Mouse (Mus musculus) testis, adult 2 months (tissue): Measurements from ENCODE around the gene Mogs. TPM values are rescaled to one million over a fixed set of nuclear protein-coding genes. Genes with fewer than 3 reads are reported as not detected.
A peak's percentile ranks its signal among the peaks of the same experiment; 100 is the strongest.

Experiments
- H3K27ac ChIP-seq: fragments of 200-500 bp; 2 replicates; pipeline ENCODE4 v1.5.1; 2012; ENCODE audit warnings: low read depth, low read length; ENCODE audit not compliant: control insufficient read depth, insufficient read depth
- H3K27me3 ChIP-seq: fragments of 200-500 bp; 2 replicates; pipeline ENCODE4 v1.6.1; 2012; ENCODE audit warnings: mild to moderate bottlenecking, low read length, moderate library complexity; ENCODE audit not compliant: control insufficient read depth, insufficient read depth
- H3K36me3 ChIP-seq: fragments of 200-500 bp; 2 replicates; pipeline ENCODE4 v1.6.1; 2012; ENCODE audit warnings: mild to moderate bottlenecking, low read length; ENCODE audit not compliant: control insufficient read depth, insufficient read depth
- H3K4me1 ChIP-seq: fragments of 200-500 bp; 2 replicates; pipeline ENCODE4 v1.6.1; 2012; ENCODE audit warnings: low read length; ENCODE audit not compliant: control insufficient read depth, insufficient read depth
- H3K4me3 ChIP-seq: fragments of 200-500 bp; 2 replicates; pipeline ENCODE4 v1.5.1; 2012; ENCODE audit warnings: low read depth, mild to moderate bottlenecking, low read length, moderate library complexity, mixed read lengths; ENCODE audit not compliant: control insufficient read depth
- CTCF ChIP-seq: fragments of 200-500 bp; IDR thresholded peaks from 2 replicates; pipeline ENCODE4 v1.5.1; 2012; ENCODE audit warnings: low read depth, mild to moderate bottlenecking, inconsistent platforms, low read length, moderate library complexity; ENCODE audit not compliant: control insufficient read depth, insufficient read depth, insufficient replicate concordance
- POLR2A ChIP-seq: fragments of 200-500 bp; IDR thresholded peaks from 2 replicates; pipeline ENCODE4 v1.6.1; 2012; ENCODE audit warnings: low read depth, mild to moderate bottlenecking, inconsistent platforms, low read length, moderate library complexity; ENCODE audit not compliant: control insufficient read depth
- polyA plus RNA-seq: library from polyadenylated mRNA; depleted of rRNA; stranded (reverse); fragments of >200 nt; gene quantifications from 2 replicates; pipeline ENCODE4 v1.2.3, GENCODE M21; 2012

The Mogs gene
- polyA plus RNA-seq, 1 experiment = 20.7 TPM

- Histone ChIP-seq H3K4me3 (peak overlapping the region; percentile 41), H3K27ac (no peak overlapping the region), H3K36me3 (no peaks in the 10 kb centered on the region), H3K27me3 (no peaks in the 10 kb centered on the region), H3K4me1 (peaks cover 24% of the 10 kb centered on the region)
- TF ChIP-seq CTCF (no peak), POLR2A (no peak)
These were observed 26.3 kb downstream of the Mogs start for GRCm38 (mm10) chr6:83141636-83142035.

GRCm38 (mm10) chr6:83142211-83142731 is 27.0 kb downstream of the Mogs start:
- TF ChIP-seq CTCF (no peak), POLR2A (no peak)
- no peaks in the 10 kb centered on the region for H3K27me3 ChIP-seq
- H3K4me1 ChIP-seq = peaks cover 18% of the 10 kb centered on the region
- no peak overlapping the region for H3K27ac ChIP-seq
- peak overlapping the region; percentile 41 for H3K4me3 ChIP-seq
- H3K36me3 ChIP-seq = no peaks in the 10 kb centered on the region

GRCm38 (mm10) chr6:83142886-83143285 is 27.6 kb downstream of the Mogs start:
- no peaks in the 10 kb centered on the region for H3K36me3 ChIP-seq
- H3K4me1 ChIP-seq = peaks cover 12% of the 10 kb centered on the region
- TF ChIP-seq CTCF (no peak), POLR2A (no peak)
- H3K27me3 ChIP-seq = no peaks in the 10 kb centered on the region
- H3K4me3 ChIP-seq = peak overlapping the region; percentile 28
- no peak overlapping the region for H3K27ac ChIP-seq

GRCm38 (mm10) chr6:83145209-83145608 is 29.9 kb downstream of the Mogs start:
- Histone ChIP-seq H3K4me1 (peaks cover 7% of the 10 kb centered on the region), H3K27me3 (no peaks in the 10 kb centered on the region), H3K4me3 (no peak overlapping the region), H3K27ac (no peak overlapping the region), H3K36me3 (no peaks in the 10 kb centered on the region)
- TF ChIP-seq CTCF (no peak), POLR2A (no peak)

- Histone ChIP-seq H3K27me3 (no peaks in the 10 kb centered on the region), H3K36me3 (no peaks in the 10 kb centered on the region), H3K27ac (no peak overlapping the region), H3K4me1 (peaks cover 7% of the 10 kb centered on the region), H3K4me3 (no peak overlapping the region)
- TF ChIP-seq CTCF (no peak), POLR2A (no peak)
These were observed 30.5 kb downstream of the Mogs start for GRCm38 (mm10) chr6:83145805-83146204.

- Histone ChIP-seq H3K36me3 (no peaks in the 10 kb centered on the region), H3K4me3 (no peak overlapping the region), H3K4me1 (peaks cover 2% of the 10 kb centered on the region), H3K27me3 (no peaks in the 10 kb centered on the region), H3K27ac (no peak overlapping the region)
- TF ChIP-seq POLR2A = no peak
- no peak for TF ChIP-seq CTCF
These were observed 32.0 kb downstream of the Mogs start for GRCm38 (mm10) chr6:83147280-83147679.

GRCm38 (mm10) chr6:83151721-83152120 is 36.4 kb downstream of the Mogs start:
- Histone ChIP-seq H3K27me3 (no peaks in the 10 kb centered on the region), H3K36me3 (no peaks in the 10 kb centered on the region), H3K27ac (no peak overlapping the region), H3K4me1 (peaks cover 6% of the 10 kb centered on the region; the same call in 1 of the 2 replicates), H3K4me3 (no peak overlapping the region)
- TF ChIP-seq POLR2A (no peak), CTCF (no peak)

GRCm38 (mm10) chr6:83153038-83153437 is 37.7 kb downstream of the Mogs start:
- H3K27me3 ChIP-seq = no peaks in the 10 kb centered on the region

More at GRCm38 (mm10) chr6:83153038-83153437, 37.7 kb downstream of the Mogs start:
- no peak overlapping the region for H3K4me3 ChIP-seq
- no peak overlapping the region for H3K27ac ChIP-seq
- peaks cover 6% of the 10 kb centered on the region; the same call in 1 of the 2 replicates for H3K4me1 ChIP-seq
- TF ChIP-seq CTCF = no peak
- no peak for TF ChIP-seq POLR2A
- H3K36me3 ChIP-seq = no peaks in the 10 kb centered on the region
